Mouse (Mus musculus): ENCODE data around the gene Pms2.

GRCm38 (mm10) chr5:143933875-143934274, 24.1 kb downstream of the Pms2 start:
- TF ChIP-seq CTCF (conservative IDR thresholded peaks at IDR 0.05; ENCODE audit: low read length), result peak; percentile 41
- no peak for TF ChIP-seq NANOG (IDR thresholded peaks at IDR 0.05; ENCODE audit: borderline replicate concordance, low read length)
- TF ChIP-seq POU5F1 (IDR thresholded peaks at IDR 0.05; ENCODE audit: borderline replicate concordance, low read length), result no peak
